Mouse (Mus musculus): ENCODE data around the gene 4933411K16Rik. TPM values are rescaled to one million over a fixed set of nuclear protein-coding genes. Genes with fewer than 3 reads are reported as not detected.

The 4933411K16Rik gene
- total RNA-seq (2023): not detected

DNA sequence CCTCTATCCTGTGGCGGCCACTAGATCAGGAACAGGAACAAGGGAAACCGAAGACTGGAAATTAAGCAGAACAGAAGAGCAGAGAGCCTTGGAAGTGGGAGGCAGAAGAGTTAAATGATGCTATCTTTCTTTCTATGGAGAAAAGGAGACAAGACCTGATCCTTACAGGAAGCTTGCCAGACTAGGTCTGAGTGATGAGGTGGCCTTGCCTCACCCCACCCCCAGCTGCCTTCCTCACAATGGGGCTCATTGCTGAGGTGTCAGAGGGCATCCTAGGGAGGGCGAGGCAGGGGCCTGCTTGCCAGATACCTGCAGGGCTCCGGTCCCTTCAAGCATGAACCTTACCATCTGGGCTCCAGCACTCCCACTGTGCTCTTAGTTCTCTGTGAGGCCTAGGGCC is at the start of gene 4933411K16Rik:
Gene 4933411K16Rik, plus strand, starts transcription at position 301 of the 400 bp plus-strand sequence.

DNA sequence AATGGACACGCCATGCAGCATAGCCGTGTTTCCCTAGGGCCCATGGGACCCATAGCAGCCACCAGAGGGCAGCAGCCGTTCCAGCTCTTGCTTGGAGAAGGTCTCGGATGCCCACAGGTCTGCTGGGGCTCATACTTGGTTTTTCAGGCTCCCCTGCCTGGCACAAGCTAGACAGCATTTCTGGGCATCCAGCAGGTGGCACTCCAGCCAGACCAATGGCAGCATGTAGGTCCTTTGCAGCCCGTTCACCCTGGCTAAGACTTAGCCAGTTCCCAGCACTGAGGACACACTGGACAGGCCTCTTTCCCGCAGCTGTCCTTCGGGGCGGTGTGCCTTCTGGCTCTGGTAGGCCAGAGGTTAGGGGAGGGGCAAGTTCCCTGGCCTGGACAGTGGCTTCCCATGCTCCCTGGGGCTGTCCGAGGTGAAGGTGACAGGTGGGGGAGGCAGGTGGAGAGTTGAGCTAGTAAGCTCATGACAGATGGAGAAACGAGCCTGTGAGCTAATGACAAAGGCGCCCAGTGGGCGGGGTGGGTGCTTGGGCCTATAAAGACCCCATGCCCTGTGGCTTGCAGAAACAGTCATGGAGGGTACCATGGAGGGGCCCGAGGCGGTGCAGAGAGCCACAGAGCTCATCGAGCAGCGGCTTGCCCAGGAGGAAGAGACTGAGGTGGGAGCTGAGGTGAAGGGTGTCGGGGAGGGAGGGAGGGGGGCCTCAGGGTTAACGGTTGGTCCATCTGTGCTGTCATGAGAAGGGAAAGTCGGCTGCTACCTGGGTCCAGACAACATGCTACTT is 16.4 kb upstream of the 4933411K16Rik start, which contains the start of gene Ankrd2:
Gene Ankrd2, plus strand, starts transcription at position 545 of the 793 bp plus-strand sequence.

DNA sequence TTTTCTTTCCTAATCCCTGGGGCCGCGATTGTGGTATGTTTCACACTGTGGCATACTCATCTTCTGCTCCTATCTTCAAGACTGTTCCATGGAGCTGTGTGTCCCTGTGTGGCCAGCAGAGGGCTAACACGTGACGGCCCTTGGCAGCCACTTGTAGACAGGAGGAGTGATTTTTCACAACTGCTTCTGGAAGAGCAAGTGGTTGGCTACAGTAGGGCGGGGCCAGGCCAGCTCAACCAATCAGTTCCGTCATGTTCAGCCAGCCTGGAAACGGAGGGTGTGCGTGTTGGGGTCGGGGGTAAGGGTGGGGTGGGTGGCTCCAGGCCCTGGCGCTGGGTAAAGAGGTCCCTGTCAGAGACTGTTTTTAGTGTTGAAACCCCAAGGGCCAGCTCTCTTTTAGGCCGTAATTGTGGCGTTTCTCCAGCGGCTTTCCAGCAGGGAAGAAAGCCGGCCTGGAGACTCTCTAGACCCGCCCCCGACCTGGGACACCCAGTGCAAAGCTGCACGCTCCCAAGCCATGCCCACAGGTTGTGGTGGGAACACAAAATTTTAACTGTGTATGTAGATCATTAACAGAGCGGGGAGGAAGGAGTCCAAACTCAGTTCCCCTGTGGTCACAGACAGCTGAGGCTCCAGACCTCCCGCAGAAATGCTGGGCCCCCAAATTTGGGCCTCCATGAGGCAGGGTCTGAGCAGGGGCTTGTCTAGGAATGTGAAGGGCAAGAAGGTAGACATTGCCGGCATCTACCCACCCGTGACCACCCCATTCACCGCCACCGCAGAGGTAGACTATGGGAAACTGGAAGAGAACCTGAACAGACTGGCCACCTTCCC is 6.6 kb upstream of the 4933411K16Rik start, which contains the start of gene Hoga1:
Gene Hoga1, plus strand, starts transcription at position 342 of the 834 bp plus-strand sequence.

DNA sequence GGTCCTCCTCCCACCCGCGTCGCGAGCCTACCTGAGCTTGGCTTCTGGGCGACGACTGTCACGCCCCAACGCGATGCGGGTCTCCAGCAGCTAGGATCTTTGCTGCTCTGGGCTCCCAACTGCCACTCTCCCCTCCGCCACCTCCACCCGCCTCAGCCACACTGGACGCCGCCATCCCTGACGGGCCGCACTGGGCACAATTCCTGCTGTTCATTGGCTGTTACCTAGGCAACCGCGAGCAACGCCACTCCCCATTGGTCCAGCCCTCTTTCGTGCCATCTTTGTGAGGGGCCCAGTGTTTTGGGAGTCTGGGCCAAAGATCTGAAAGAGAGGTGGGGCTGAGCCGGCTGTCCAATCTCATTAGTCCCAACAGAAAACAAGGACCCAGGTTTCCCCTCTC is 34.1 kb downstream of the 4933411K16Rik start, which contains the start of gene Morn4:
Gene Morn4, minus strand, starts transcription at position 192 of the 400 bp plus-strand sequence.

DNA sequence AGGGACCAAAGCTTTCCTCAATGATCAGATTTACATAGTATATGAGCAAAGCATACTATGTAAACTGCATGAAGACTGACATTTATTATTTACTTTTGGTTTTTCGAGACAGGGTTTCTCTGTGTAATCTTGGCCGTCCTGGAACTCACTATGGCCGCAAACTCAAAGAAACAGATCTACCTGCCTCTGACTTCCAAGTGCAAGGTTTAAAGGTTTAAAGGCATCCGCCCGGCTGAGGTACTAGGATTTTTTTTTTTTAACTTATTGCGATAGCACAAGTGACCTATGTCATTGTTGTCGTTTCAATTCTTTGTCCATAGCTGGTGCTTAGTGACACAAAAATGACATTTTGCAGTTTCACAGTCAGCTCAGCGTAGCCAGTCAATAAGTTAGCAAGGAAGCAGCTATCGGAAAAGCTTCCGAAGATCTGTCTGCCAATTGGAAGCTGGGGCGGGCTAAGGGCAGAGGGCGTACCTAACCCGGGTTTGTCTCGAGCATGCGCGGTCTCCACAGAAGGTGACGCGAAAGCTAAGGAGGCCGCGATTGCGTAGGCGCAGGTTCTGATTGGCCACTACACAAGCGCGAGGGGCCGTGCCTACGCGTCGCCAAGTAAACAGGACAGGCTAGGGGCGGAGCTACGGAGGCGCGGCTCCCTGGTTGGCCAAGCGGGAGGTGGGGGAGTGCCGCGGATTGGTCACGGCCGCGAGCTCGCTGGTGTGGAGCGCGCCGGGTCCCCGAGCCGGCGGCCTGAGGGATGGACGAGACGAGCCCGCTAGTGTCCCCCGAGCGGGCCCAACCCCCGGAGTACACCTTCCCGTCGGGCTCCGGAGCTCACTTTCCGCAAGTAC is 37.9 kb downstream of the 4933411K16Rik start, which contains the start of gene Pi4k2a:
Gene Pi4k2a, plus strand, starts transcription at position 723 of the 848 bp plus-strand sequence.

Other genes starting within 250 kb of the 4933411K16Rik start
- gene Frat1, start 222.3 kb upstream of the 4933411K16Rik start, total RNA-seq (2023): 67.5 TPM
- 98.7 TPM for gene Frat2, start 204.1 kb upstream of the 4933411K16Rik start, total RNA-seq (2023)
- 35.0 TPM for gene Rrp12, start 156.1 kb upstream of the 4933411K16Rik start, total RNA-seq (2023)
- gene Pgam1, start 140.3 kb upstream of the 4933411K16Rik start, total RNA-seq (2023): 47.8 TPM
- gene Exosc1, start 118.8 kb upstream of the 4933411K16Rik start, total RNA-seq (2023): 36.5 TPM
- gene Zdhhc16, start 118.8 kb upstream of the 4933411K16Rik start, total RNA-seq (2023): 24.0 TPM
- gene Mms19, start 71.1 kb upstream of the 4933411K16Rik start, total RNA-seq (2023): 112 TPM
- 11.9 TPM for gene Ubtd1, start 70.5 kb upstream of the 4933411K16Rik start, total RNA-seq (2023)
- gene Ankrd2, start 16.2 kb upstream of the 4933411K16Rik start, total RNA-seq (2023): not detected
- gene Hoga1, start 6.6 kb upstream of the 4933411K16Rik start, total RNA-seq (2023): not detected
- gene Morn4, start 34.1 kb downstream of the 4933411K16Rik start, total RNA-seq (2023): not detected
- 49.5 TPM for gene Pi4k2a, start 38.2 kb downstream of the 4933411K16Rik start, total RNA-seq (2023)
- 7.1 TPM for gene Avpi1, start 76.8 kb downstream of the 4933411K16Rik start, total RNA-seq (2023)
- 19.4 TPM for gene Marveld1, start 95.2 kb downstream of the 4933411K16Rik start, total RNA-seq (2023)
- 82.2 TPM for gene Zfyve27, start 111.7 kb downstream of the 4933411K16Rik start, total RNA-seq (2023)
- gene Sfrp5, start 150.0 kb downstream of the 4933411K16Rik start, total RNA-seq (2023): not detected
- not detected for gene Golga7b, start 195.3 kb downstream of the 4933411K16Rik start, total RNA-seq (2023)

Measured in CD8-positive naive resting alpha-beta T cell, adult 57 days (primary cell).